Mouse (Mus musculus): ENCODE data around the gene Tmem129. TPM values are rescaled to one million over a fixed set of nuclear protein-coding genes. Genes with fewer than 3 reads are reported as not detected.

Tmem129 gene
- polyA plus RNA-seq, 1 experiment, result 28.1 TPM

DNA sequence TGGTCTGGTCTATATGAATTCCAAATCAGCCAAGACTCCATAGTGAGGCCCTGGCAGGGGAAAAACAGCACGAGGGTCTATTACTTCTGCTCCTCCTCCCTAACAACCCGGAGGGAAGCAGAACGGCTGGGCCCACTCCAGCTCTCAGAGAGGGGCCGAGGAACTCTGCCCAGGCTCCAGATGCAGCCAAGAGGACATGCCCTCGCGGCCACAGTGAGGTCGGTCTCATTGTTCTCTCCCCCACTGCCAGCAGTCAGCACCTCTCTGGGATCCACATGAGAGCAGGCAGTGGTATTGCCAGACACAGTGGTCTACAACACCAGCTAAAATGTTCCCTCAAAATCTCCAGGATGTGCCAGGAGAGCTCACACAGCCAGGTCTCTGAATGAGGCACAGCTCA lies 51.6 kb downstream of the Tmem129 start:
- Histone ChIP-seq H3K4me1 (ENCODE audit: control insufficient read depth, insufficient read depth, low read length) (no peaks in the 10 kb centered on the region), H3K4me3 (ENCODE audit: insufficient read depth, low read length) (no peak overlapping the region), H3K27ac (ENCODE audit: insufficient read depth, low read length) (no peak overlapping the region)
- TF ChIP-seq POLR2A (IDR thresholded peaks at IDR 0.05; ENCODE audit: low read depth, low read length) (no peak), CTCF (IDR thresholded peaks at IDR 0.05; ENCODE audit: borderline replicate concordance, insufficient read depth, low read length) (no peak)

DNA sequence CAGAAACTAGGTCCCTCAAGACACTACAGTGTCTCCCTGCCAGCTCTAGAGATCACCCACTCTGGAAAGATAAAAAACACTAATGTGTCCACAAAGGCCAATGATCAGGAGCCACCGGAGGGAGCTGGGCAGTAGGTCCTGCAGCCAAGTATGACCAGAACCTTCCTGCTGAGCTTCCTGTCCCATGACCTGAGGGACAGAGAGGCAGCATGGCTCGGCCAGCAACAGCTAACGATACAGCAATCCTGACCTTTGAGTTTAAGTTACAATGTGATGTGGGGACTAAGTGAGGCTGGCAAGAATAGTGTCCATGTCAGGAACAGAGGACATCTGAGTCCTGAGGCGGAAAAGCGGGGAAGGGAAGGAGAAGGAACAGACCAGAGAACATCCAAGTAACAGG lies 52.9 kb downstream of the Tmem129 start:
- H3K27ac ChIP-seq (ENCODE audit: insufficient read depth, low read length), result no peak overlapping the region
- TF ChIP-seq CTCF (IDR thresholded peaks at IDR 0.05; ENCODE audit: borderline replicate concordance, insufficient read depth, low read length), result no peak
- H3K4me1 ChIP-seq (ENCODE audit: control insufficient read depth, insufficient read depth, low read length), result no peaks in the 10 kb centered on the region
- H3K4me3 ChIP-seq (ENCODE audit: insufficient read depth, low read length), result no peak overlapping the region

Other genes with a start within 250 kb of the Tmem129 start
- gene Nkx1-1, start 224.4 kb downstream of the Tmem129 start, polyA plus RNA-seq (2011; ENCODE audit: insufficient read length, low read depth, missing spikeins), result not detected in 2 replicates
- gene Fam53a, start 28.8 kb downstream of the Tmem129 start, polyA plus RNA-seq (2011; ENCODE audit: insufficient read length, low read depth, missing spikeins), result 24.3 and 26.9 TPM in 2 replicates
- 1.3 and 1.4 TPM in 2 replicates for gene Gm9903, start 28.5 kb downstream of the Tmem129 start, polyA plus RNA-seq (2011; ENCODE audit: insufficient read length, low read depth, missing spikeins)
- 60.2 and 67.7 TPM in 2 replicates for gene Slbp, start 5.8 kb downstream of the Tmem129 start, polyA plus RNA-seq (2011; ENCODE audit: insufficient read length, low read depth, missing spikeins)
- gene Tacc3, start 288 bp downstream of the Tmem129 start, polyA plus RNA-seq (2011; ENCODE audit: insufficient read length, low read depth, missing spikeins), result 62.0 and 75.1 TPM in 2 replicates
- gene Fgfr3, start 63.3 kb upstream of the Tmem129 start, polyA plus RNA-seq (2011; ENCODE audit: insufficient read length, low read depth, missing spikeins), result 0.97 and 1.7 TPM in 2 replicates
- 27.0 and 27.2 TPM in 2 replicates for gene Letm1, start 124.4 kb upstream of the Tmem129 start, polyA plus RNA-seq (2011; ENCODE audit: insufficient read length, low read depth, missing spikeins)
- 63.8 and 103 TPM in 2 replicates for gene Nsd2, start 162.3 kb upstream of the Tmem129 start, polyA plus RNA-seq (2011; ENCODE audit: insufficient read length, low read depth, missing spikeins)

Data from embryonic fibroblast, embryonic 13.5 days (primary cell).